Mouse (Mus musculus): ENCODE measurements around the gene Klhl36.

- TF ChIP-seq CTCF (IDR thresholded peaks at IDR 0.05) (no peak), EP300 (IDR thresholded peaks at IDR 0.05) (no peak)
Observed at GRCm38 (mm10) chr8:119817446-119817845, 44.6 kb upstream of the Klhl36 start.

Measured in lung, postnatal 0 days (tissue).